Mouse (Mus musculus) intestine, postnatal 0 days (tissue): ENCODE measurements around the gene Fads3. TPM values are rescaled to one million over a fixed set of nuclear protein-coding genes. Genes with fewer than 3 reads are reported as not detected.

Source experiments
- ATAC-seq: fragments of 200-750 bp; cut with Nextera tagmentation; 2 replicates; pipeline ENCODE4 v1.8.0; 2017; ENCODE audit warnings: mild to moderate bottlenecking, moderate TSS enrichment, moderate library complexity
- H3K27ac ChIP-seq: fragments of 300-500 bp; sonication (generic); 2 replicates; pipeline ENCODE4 v1.5.1; 2014; ENCODE audit warnings: mild to moderate bottlenecking, low read depth, low read length, moderate library complexity
- H3K27me3 ChIP-seq: fragments of 300-500 bp; sonication (generic); replicated peaks from 2 replicates; pipeline ENCODE4 v1.6.1; 2014; ENCODE audit warnings: low read length, mixed read lengths; ENCODE audit not compliant: control insufficient read depth, insufficient read depth
- H3K36me3 ChIP-seq: fragments of 300-500 bp; sonication (generic); 2 replicates; pipeline ENCODE4 v1.6.1; 2014; ENCODE audit warnings: mild to moderate bottlenecking, moderate library complexity; ENCODE audit not compliant: control insufficient read depth, insufficient read depth
- H3K4me1 ChIP-seq: fragments of 300-500 bp; sonication (generic); replicated peaks from 2 replicates; pipeline ENCODE4 v1.6.1; 2014; ENCODE audit warnings: antibody characterized with exemption, low read length, mixed read lengths; ENCODE audit not compliant: control insufficient read depth, insufficient read depth
- H3K4me2 ChIP-seq: fragments of 300-500 bp; sonication (generic); replicated peaks from 2 replicates; pipeline ENCODE4 v1.6.1; 2014; ENCODE audit warnings: low read depth, mild to moderate bottlenecking, moderate library complexity
- H3K4me3 ChIP-seq: fragments of 300-500 bp; sonication (generic); 2 replicates; pipeline ENCODE4 v1.5.1; 2014; ENCODE audit warnings: low read depth, low read length
- H3K9ac ChIP-seq: fragments of 300-500 bp; sonication (generic); 2 replicates; pipeline ENCODE4 v1.6.1; 2014; ENCODE audit warnings: mild to moderate bottlenecking, low read depth, low read length
- H3K9me3 ChIP-seq: fragments of 300-500 bp; sonication (generic); 2 replicates; pipeline ENCODE4 v1.6.1; 2016; ENCODE audit warnings: mixed run types; ENCODE audit not compliant: control insufficient read depth
- CTCF ChIP-seq: sonication (generic); IDR thresholded peaks from 2 replicates; pipeline ENCODE4 v1.5.1; 2016; ENCODE audit warnings: low read depth, mild to moderate bottlenecking, control low read depth, antibody characterized with exemption, moderate library complexity
- WGBS: fragments of 180-500 bp; shearing (Covaris S2); extraction: QIAGEN DNeasy Blood & Tissue Kit; methylation state at CpG from one replicate; pipeline ENCODE4 v1.1.7; 2014; 5-methylcytosine and 5-hydroxymethylcytosine counted together
- polyA plus RNA-seq: library from polyadenylated mRNA; unstranded; fragments of >200 nt; fragmentation: Nextera tagmentation; extraction: Ambion mirVana; gene quantifications from 2 replicates; pipeline ENCODE4 v1.2.1, GENCODE M21; 2015

The Fads3 gene
- polyA plus RNA-seq, 1 experiment from 2014 or later = 4.7 TPM

DNA sequence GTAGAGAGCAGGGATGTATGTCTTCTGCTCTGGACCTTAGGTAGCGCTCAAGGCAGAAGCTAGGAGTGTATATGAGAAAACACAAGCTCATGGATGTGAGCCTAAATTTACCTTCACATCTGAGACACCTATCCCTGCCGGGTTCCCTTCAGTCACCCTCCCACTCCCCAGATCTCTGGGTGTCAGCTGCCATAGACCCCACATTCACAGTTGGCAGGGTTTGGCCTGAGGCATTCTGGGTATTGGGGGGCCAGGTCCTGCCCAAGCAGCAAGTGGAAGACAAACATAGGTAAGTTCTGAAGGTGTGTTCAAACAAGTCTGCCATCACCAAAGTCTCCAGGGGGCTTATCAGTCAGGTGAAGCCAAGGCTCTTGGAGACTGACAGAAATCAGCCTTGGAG lies 20.3 kb downstream of the Fads3 start:
- no peak overlapping the region for H3K9ac ChIP-seq
- WGBS = 90% methylated on average over 2 of the region's 2 CpGs
- no peaks in the 10 kb centered on the region for H3K9me3 ChIP-seq
- no peak for TF ChIP-seq CTCF
- ATAC-seq = no peak
- no peak overlapping the region for H3K4me2 ChIP-seq
- H3K27me3 ChIP-seq = no peaks in the 10 kb centered on the region
- peaks cover 11% of the 10 kb centered on the region for H3K4me1 ChIP-seq
- H3K36me3 ChIP-seq = peaks cover 50% of the 10 kb centered on the region
- H3K27ac ChIP-seq = peak overlapping the region; percentile 85
- H3K4me3 ChIP-seq = no peak overlapping the region

DNA sequence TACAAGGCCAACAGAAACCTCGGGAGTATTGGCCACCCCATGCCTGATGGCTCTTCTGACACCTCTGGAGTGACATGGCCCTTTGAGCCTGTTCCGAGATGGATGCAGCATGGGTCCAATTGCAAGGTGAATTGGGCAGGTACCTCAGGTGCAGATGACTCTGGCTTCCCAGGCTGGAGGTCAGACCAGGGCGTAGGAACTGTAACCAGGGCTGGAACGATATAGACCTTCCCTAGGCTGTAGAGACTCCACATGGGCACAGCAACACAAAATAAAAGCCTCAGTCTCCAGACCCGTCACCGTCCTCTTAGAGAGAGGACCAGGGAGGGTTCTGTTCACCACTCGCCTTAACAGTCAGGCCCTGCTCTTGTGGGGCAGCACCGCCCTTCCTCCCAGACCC lies 20.9 kb downstream of the Fads3 start:
- Histone ChIP-seq H3K36me3 (peaks cover 47% of the 10 kb centered on the region), H3K4me3 (no peak overlapping the region), H3K27me3 (no peaks in the 10 kb centered on the region), H3K4me1 (peaks cover 4% of the 10 kb centered on the region; the same call in 1 of the 2 replicates), H3K4me2 (no peak overlapping the region), H3K9ac (no peak overlapping the region), H3K27ac (no peak overlapping the region), H3K9me3 (no peaks in the 10 kb centered on the region)
- 86% methylated on average over 8 of the region's 8 CpGs for WGBS
- ATAC-seq = no peak
- no peak for TF ChIP-seq CTCF

DNA sequence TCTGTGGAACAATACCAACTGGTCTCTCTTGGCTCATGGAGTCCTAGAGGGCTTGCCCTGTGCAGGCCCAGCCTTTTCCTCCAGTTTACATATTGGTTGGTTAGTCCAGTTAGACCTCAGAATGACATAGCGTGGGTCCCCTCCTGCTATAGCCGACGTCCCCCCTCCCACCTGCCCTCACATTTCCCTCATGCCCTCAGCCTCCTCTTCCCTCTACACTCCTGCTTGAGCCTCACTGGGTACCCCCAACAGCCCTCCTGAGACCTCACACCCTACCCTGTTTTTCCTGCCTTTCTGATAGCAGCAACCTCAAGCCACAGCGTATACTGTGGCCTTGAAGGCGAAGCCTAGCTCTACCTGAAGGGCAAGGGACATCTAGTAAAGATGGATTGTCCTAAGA lies 21.5 kb downstream of the Fads3 start:
- no peak for ATAC-seq
- no peak overlapping the region for H3K4me2 ChIP-seq
- WGBS = 78% methylated on average over 5 of the region's 5 CpGs
- peaks cover 50% of the 10 kb centered on the region for H3K36me3 ChIP-seq
- H3K4me1 ChIP-seq = peaks cover 4% of the 10 kb centered on the region; the same call in 1 of the 2 replicates
- H3K9ac ChIP-seq = no peak overlapping the region
- no peaks in the 10 kb centered on the region for H3K27me3 ChIP-seq
- H3K27ac ChIP-seq = no peak overlapping the region
- H3K4me3 ChIP-seq = no peak overlapping the region
- no peak for TF ChIP-seq CTCF
- no peaks in the 10 kb centered on the region for H3K9me3 ChIP-seq

- Histone ChIP-seq H3K36me3 (peaks cover 65% of the 10 kb centered on the region), H3K4me1 (peaks cover 4% of the 10 kb centered on the region; the same call in 1 of the 2 replicates), H3K27ac (peak overlapping the region; percentile 42; the same call in 1 of the 2 replicates), H3K27me3 (no peaks in the 10 kb centered on the region), H3K4me3 (no peak overlapping the region), H3K9me3 (no peaks in the 10 kb centered on the region), H3K4me2 (no peak overlapping the region), H3K9ac (no peak overlapping the region)
- TF ChIP-seq CTCF = no peak
- 73% methylated on average over 10 of the region's 10 CpGs for WGBS
- ATAC-seq = no peak
These were observed 23.0 kb downstream of the Fads3 start for GRCm38 (mm10) chr19:10064173-10065012.

DNA sequence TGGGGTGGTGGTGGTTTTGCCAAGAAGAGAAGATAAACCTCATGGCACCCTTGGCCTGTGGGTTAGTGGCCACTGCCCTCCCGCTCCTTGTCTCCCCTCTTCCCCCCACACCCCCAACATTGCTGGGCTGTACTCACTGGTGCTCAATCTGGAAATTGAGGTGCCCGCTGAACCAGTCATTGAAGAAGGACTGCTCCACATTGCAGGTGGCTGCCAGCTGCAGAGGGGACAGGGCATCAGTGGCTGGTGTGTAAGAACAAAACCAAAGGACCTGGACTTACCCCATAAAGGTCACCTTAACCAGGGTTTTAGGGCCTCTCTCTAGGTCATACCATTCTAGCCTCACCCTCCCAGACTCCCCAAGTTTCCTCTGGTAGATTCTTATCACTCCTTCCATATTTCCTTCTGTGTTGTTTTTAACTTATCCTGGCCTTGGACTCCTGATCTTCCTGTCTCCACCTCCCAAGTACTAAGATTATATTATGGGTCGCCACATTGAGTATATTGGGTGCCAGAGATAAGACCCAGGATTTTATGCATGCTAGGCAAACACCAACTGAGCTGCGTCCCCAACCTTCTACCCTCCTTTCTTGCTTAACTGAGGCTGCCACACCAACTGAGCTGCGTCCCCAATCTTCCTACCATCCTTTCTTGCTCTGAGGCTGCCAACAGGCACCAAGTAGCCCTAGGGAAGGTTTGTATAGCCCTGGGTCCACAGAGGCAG lies 24.3 kb downstream of the Fads3 start:
- peaks cover 78% of the 10 kb centered on the region for H3K36me3 ChIP-seq

DNA sequence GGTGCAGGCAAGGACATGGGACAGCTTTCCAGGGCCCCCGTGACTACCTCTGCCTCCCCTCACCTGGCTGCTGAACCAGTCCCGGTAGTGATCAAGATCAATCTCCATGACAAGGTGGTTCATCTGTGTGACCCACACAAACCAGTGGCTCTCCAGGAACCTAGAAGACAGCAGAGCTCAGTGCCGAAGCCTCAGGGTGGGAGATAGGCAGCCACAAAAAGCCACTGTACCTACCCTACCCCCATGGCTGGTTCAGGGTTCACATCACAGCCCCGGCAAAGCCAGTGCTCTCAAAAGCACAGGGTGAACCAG lies 24.8 kb downstream of the Fads3 start:
- Histone ChIP-seq H3K4me2 (no peak overlapping the region), H3K9me3 (no peaks in the 10 kb centered on the region), H3K27me3 (no peaks in the 10 kb centered on the region), H3K4me1 (peaks cover 4% of the 10 kb centered on the region; the same call in 1 of the 2 replicates), H3K36me3 (peaks cover 83% of the 10 kb centered on the region), H3K9ac (no peak overlapping the region), H3K4me3 (no peak overlapping the region), H3K27ac (peak overlapping the region; percentile 42)
- no peak for ATAC-seq
- WGBS = 66% methylated on average over 4 of the region's 4 CpGs
- no peak for TF ChIP-seq CTCF

More for the DNA sequence above, 24.3 kb downstream of the Fads3 start:
- Histone ChIP-seq H3K27me3 (no peaks in the 10 kb centered on the region), H3K4me1 (peaks cover 4% of the 10 kb centered on the region; the same call in 1 of the 2 replicates), H3K4me2 (no peak overlapping the region), H3K27ac (peak overlapping the region; percentile 42), H3K4me3 (no peak overlapping the region), H3K9me3 (no peaks in the 10 kb centered on the region), H3K9ac (no peak overlapping the region)
- ATAC-seq = peak; percentile 66
- WGBS = 70% methylated on average over 5 of the region's 5 CpGs
- TF ChIP-seq CTCF = no peak
